Mouse (Mus musculus) testis, postnatal 14 days (tissue): Measurements from ENCODE around the gene Jam3.

Source experiments
- DNase-seq: peaks from one replicate; pipeline ENCODE4 v3.0.0; 2021; ENCODE audit warnings: low spot score

Gene Jam3

GRCm38 (mm10) chr9:27154763-27155530 lies at the start of gene Jam3:
Gene Jam3, minus strand, starts transcription at chr9:27155421.
- DNase-seq = peak; percentile 95

DNA sequence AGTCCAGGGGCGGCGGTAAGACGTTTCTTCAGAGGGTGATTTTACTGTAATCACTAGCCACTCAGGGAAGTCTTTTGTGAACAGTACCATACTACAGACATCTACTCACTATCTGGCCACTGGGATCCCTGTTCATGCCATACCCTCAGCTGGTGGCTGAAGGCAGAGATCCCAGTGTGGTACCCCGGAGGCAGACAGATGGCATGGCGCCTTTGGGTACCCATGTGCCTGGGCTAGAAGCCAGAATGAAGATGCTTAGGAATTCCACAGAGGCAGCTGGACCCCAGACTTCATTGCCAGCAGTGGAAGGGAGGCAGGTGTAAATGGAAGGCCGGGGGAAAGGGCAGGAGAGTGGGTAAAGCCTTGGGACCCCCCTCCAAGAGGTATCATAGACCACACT lies 49.0 kb upstream of the Jam3 start:
- no peak for DNase-seq

DNA sequence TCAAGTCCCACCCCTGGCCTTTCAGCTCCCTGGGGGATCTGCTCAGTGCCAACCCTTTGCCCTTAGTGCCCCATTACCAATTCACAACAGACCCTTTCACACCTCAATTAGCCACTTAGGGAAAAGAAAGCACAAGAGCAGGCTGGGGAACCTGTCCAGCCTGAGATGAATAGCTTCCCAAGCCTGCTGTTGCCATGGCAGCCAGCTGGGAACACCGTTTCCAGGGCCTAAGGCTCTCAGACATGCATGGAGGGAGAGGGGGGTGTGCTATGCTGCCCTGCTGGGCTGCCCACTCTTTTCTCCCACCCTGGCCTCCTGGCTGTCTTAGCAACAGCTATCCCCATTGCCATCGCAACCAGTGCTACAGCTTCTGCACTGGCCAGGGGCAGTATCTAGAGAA lies 47.9 kb upstream of the Jam3 start:
- DNase-seq = no peak

- DNase-seq = no peak
These were observed 46.4 kb upstream of the Jam3 start for GRCm38 (mm10) chr9:27201472-27202219.

GRCm38 (mm10) chr9:27193592-27194080 lies 38.4 kb upstream of the Jam3 start:
- DNase-seq = no peak

DNA sequence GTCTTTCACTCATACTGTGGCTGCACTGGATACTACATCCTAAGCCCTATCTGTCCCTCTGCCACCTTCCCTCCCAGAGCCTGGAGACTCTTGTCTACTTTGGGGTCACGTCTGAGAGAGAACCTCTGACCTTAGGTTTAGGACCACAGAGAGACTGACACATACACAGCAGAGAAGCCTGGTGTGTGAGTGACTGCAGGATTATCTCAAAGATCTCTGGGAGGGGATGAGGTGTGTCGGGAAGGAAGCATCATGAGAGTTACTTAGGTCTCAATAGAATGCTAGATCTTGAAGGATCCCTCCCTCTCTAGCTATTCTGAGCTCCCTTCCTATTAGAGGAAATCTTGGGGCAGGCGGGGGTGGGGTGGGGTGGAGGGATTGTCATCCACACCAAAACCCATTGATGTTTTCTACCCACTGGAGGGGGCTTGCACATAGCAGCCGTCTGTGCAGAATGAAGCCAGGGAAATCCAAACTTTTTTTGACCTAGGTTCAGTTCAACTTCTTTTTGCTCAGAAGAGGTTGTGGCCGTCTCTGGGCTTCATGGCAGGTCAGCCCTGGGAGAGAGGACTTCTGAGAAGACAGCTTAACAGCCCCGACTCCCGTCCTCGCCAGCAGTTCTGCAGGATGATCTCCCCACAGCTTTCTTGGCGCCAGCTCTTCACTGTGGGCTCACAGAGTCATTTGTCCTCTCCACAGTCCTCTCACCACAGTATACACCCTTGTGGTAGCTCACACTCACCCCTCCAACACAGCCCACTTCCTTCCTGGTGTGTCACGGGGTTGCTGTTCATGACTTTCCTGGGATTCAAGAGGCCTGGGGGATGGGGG lies 37.8 kb upstream of the Jam3 start:
- no peak for DNase-seq

DNA sequence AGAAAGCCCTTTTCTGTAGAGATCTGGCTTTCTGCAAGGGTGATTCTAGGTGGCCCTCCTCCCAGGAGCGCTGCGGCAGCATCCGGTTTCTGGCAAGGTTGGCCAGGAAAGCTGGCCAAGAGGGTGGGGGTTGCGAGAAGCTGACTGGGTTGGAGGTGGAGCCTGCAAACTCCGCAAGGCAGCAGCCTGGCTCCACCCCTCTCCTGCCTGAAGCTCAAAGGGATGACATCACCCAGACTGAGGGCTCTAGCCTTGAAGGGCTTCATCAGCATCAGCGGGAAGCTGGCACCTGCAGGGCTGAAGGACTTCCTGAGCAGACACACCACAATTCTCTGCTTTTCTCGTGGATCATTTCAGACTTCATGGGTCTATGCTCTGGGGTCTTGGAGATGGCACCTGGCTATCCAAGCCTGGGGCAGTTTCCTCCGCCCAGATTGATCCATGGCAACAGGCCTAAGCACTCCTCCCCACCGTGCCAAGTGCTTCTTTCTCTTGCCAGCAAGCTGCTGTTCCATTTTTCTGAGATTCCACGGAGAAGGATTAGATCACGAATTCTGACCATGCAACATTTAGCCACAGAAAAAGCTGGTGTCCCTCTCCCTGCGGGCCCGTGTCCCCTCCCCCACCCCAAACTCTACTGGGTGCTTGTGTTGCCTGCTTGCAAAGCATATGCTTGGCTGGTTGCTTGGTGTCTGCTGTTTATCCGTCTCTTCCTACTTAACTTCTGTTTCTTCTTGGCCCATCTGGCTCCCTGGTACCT lies 37.0 kb upstream of the Jam3 start:
- DNase-seq = peak; percentile 77

DNA sequence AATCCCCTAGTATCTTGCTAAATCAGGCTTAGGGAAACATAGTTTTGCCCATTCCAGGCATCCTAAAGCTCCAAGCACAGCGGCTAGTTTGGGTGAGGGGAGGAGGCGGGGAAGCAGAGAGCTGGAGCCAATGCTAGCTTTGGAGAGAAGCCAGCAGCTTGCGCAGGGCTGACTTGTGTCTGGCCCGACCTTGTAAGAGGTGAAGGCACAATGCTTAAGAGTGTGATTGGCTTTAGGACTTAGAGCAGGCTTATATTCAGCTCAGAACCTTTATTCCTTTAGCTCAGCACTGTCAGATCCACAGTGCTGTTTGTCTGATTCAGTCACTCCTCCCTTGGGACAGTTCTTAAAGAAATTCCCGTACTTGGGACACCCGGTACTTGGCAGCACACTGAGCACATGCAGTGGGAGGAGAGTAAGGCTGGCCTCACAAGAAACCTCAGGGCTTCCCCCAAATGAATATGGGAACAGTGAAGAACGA lies 36.3 kb upstream of the Jam3 start:
- DNase-seq = peak; percentile 31

DNA sequence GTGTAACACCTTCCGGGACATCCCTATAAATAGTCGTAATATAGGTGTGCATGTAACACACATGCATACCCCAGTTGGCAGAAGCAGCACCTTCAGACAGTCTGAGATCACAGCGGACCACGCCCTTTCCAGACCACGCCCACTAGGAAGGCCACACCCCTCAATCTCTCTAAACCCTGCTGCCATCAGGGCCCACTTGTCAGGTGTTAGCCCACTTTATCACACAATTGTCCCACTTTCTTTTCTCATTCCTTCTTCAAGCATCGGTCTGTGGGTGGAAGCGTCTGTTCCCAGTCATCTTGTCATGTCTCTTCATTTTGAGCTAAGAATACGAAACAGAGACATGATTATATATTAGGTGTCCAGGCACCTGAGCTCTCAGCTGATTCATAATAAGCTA lies 35.2 kb upstream of the Jam3 start:
- no peak for DNase-seq

DNA sequence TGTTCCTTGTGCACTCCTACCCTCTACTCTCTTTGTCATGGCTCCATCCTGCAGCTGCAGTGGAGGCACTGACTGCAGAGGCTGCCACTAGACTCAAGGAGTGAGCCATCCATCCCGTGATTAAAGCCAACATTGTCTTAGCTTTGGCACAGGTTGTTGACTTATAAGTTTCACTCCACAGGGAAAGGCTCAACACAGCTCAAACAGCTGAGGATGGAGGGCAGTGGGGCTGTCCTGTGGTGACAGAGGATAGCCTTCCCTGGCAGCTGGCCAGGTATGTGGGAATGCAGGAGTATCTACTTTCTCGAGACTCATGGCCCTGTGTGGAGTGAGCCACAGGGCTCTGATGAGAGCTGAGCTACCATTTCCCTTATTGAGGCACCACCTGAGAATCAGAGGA lies 34.1 kb upstream of the Jam3 start:
- DNase-seq = no peak

DNA sequence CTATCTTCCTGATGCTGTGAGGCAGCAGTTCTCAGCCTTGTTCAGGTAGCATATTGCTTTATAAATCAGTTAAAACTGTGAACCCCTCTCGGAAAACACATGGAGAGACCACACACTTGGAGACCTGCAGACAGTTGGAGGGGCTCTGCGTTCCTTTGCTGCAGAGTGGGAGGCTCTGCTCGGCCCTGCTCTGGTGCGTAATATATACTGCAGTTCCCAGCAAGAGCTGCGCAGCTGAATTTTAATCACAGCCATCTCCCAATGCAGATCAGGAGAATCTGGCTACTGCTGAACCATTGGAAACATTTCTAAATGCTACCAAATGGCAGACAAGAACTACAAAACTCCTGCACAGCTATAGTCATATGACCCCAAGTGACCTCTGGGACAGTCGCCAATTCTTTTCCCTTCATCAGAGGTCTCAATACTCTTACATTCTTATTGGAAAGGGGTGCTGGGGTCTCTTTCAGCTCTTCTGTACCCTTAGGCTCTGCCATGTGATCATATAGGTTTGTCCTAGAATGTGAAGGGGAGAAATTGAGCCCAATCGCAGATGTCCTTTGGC lies 33.5 kb upstream of the Jam3 start:
- no peak for DNase-seq

DNA sequence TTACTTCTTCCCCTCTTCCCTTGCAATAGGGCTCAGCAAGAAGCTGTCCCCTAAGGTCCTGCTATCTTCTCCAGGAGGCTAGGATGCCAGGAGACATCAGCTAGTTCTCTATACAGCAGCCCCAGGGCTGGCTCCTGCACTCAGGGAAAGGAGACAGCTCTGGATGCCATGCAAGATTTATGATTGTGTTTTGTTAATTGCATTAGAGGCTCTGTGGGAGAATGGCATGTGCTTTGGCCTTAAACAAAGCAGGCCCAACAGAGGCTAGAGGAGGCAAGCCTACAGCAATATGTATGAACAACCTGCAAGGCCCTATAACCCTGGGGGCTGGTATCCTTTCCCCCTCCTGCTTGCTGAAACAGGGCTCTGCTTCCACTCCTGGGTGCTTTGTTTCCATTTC lies 30.6 kb upstream of the Jam3 start:
- DNase-seq = no peak

GRCm38 (mm10) chr9:27182087-27182486 lies 26.9 kb upstream of the Jam3 start:
- DNase-seq = no peak

DNA sequence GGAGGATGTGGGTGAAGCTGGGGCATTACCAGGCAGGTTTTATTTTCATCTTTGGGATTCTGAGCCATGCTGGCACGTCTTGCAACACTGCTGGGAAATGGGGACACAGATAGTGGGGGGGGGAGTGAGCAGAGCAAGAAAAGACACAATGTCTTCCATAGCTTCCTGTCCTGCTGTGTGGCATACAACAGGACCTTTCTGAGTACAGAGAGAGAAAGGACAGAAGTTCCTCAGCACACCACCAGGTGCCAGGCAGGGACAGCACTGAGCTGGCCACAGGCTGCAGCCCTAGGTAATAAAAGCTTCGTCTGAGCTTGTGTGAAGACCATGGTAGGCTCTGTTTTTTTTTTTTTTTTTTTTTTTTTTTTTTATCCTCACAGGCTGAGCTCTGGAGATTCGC lies 25.3 kb upstream of the Jam3 start:
- no peak for DNase-seq

GRCm38 (mm10) chr9:27178935-27179334 lies 23.7 kb upstream of the Jam3 start:
- no peak for DNase-seq

DNA sequence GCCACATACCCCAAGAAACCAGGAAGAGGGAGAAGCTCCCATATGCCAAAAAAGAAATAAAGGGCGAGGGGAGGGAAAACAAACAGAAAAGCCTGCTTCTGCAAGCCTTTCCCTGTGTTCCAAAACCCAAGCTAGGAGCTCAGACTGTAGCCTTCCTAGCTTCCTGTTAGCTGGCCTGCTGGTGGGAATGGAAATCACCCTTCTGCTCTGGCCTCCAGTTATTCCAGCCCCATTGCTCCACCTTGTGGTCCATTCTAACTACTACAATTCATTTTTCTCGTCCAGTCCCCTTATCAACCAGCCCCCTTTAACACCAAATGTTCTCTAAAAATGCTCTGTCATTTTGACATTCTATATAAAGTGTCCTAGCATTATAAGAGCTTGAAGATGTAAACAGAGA lies 20.9 kb upstream of the Jam3 start:
- peak; percentile 42 for DNase-seq

- no peak for DNase-seq
These were observed 20.5 kb upstream of the Jam3 start for GRCm38 (mm10) chr9:27175682-27176081.

DNA sequence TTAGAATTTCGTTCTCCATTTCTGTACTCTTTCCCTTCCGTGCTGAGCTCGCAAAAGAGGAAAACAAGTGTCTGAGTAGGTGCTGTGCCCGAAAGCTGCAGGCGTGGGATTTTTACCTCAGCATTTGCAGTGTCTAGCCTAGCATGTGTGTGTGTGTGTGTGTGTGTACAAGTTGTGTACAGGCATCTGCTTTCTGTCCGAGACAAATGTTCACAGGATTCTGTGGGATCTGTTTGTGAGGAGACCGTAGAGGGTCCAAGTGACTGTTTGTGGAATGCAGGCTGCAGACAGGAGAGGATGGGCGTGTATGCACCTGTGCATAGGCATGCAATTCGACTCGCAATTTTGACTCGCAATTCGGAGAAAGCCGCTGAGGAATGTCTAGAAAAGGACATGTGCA lies 20.0 kb upstream of the Jam3 start:
- no peak for DNase-seq

- DNase-seq = no peak
These were observed 18.9 kb upstream of the Jam3 start for GRCm38 (mm10) chr9:27174079-27174478.

- DNase-seq = no peak
These were observed 18.4 kb upstream of the Jam3 start for GRCm38 (mm10) chr9:27173646-27174045.

DNA sequence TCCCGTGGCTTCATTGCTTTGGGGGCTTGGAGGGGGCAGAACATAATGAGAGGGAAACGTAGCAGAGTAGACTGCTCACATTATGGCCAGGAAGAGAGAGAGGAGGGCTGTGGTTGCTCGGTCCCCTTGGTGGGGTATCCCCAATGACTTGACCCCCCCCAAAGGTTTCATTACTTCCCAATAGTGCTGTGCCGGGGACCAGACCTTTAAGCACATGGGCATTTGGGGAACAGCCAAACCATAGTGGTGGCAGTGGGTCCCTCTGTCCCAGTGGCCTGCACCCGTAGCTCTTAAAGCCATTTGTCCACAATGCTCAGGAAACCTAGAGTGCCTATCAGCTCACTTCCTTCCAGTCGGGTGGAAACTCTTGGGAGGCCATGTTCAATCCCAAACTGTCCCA lies 17.6 kb upstream of the Jam3 start:
- no peak for DNase-seq
